Mouse (Mus musculus): ENCODE measurements at regions not wholly inside any gene's neighbourhood (a gene's known extent, or its start where the extent isn't known, plus 50 kb on each side); places are given as distances from the start of the nearest gene placed in this dataset.
A peak's percentile ranks its signal among the peaks of the same experiment; 100 is the strongest.
"Not testable (repeated sequence)": the region's sequence is repeated elsewhere in the genome, so short reads cannot be mapped to it uniquely, and the experiment has no call there.

GRCm38 (mm10) chr5:74829003-74829402 lies 126.3 kb upstream of the Lnx1 start:
- DNase-seq (ENCODE audit: low spot score): no peak

- no peak for DNase-seq (ENCODE audit: low spot score)
Measured at GRCm38 (mm10) chr5:74827944-74828343, 125.2 kb upstream of the Lnx1 start.

GRCm38 (mm10) chr5:74825517-74826254 lies 123.0 kb upstream of the Lnx1 start:
- no peak for DNase-seq (ENCODE audit: low spot score)

- DNase-seq (ENCODE audit: low spot score): no peak
Measured at GRCm38 (mm10) chr5:74823719-74824118, 121.0 kb upstream of the Lnx1 start.

- DNase-seq (ENCODE audit: low spot score): no peak
Measured at GRCm38 (mm10) chr5:74821969-74822368, 119.3 kb upstream of the Lnx1 start.

GRCm38 (mm10) chr5:74816523-74816922 lies 113.8 kb upstream of the Lnx1 start:
- DNase-seq (ENCODE audit: low spot score): no peak

GRCm38 (mm10) chr5:74813396-74813795 lies 110.7 kb upstream of the Lnx1 start:
- no peak for DNase-seq (ENCODE audit: low spot score)

GRCm38 (mm10) chr5:74811046-74811445 lies 108.3 kb upstream of the Lnx1 start:
- no peak for DNase-seq (ENCODE audit: low spot score)

GRCm38 (mm10) chr5:74807581-74808221 lies 105.0 kb upstream of the Lnx1 start:
- DNase-seq (ENCODE audit: low spot score): no peak

GRCm38 (mm10) chr5:74801946-74802345 lies 99.2 kb upstream of the Lnx1 start:
- DNase-seq (ENCODE audit: low spot score): no peak

GRCm38 (mm10) chr5:74800351-74800750 lies 97.6 kb upstream of the Lnx1 start:
- no peak for DNase-seq (ENCODE audit: low spot score)

- DNase-seq (ENCODE audit: low spot score): peak; percentile 11
Measured at GRCm38 (mm10) chr5:74796421-74797067, 93.8 kb upstream of the Lnx1 start.

- DNase-seq (ENCODE audit: low spot score): no peak
Measured at GRCm38 (mm10) chr5:74794726-74795125, 92.0 kb upstream of the Lnx1 start.

- DNase-seq (ENCODE audit: low spot score): no peak
Measured at GRCm38 (mm10) chr5:74793431-74793830, 90.7 kb upstream of the Lnx1 start.

- no peak for DNase-seq (ENCODE audit: low spot score)
Measured at GRCm38 (mm10) chr5:74792936-74793335, 90.2 kb upstream of the Lnx1 start.

- DNase-seq (ENCODE audit: low spot score): no peak
Measured at GRCm38 (mm10) chr5:74792301-74792700, 89.6 kb upstream of the Lnx1 start.

GRCm38 (mm10) chr5:74790501-74790900 lies 87.8 kb upstream of the Lnx1 start:
- DNase-seq (ENCODE audit: low spot score): not testable (repeated sequence)

- DNase-seq (ENCODE audit: low spot score): no peak
Measured at GRCm38 (mm10) chr5:74783906-74784305, 81.2 kb upstream of the Lnx1 start.

GRCm38 (mm10) chr5:74778076-74778465 lies 75.4 kb upstream of the Lnx1 start:
- DNase-seq (ENCODE audit: low spot score): no peak

GRCm38 (mm10) chr5:74777381-74778075 lies 74.8 kb upstream of the Lnx1 start:
- DNase-seq (ENCODE audit: low spot score): no peak

GRCm38 (mm10) chr5:74776081-74776480 lies 73.4 kb upstream of the Lnx1 start:
- no peak for DNase-seq (ENCODE audit: low spot score)

GRCm38 (mm10) chr5:74775596-74775995 lies 72.9 kb upstream of the Lnx1 start:
- DNase-seq (ENCODE audit: low spot score): no peak

All from c-Kit-positive CD71-positive TER-119-positive erythroid progenitor cells, embryonic 14.5 days (primary cell).